Mouse (Mus musculus): ENCODE data around the gene Alpi. TPM values are rescaled to one million over a fixed set of nuclear protein-coding genes. Genes with fewer than 3 reads are reported as not detected.

The Alpi gene
- polyA plus RNA-seq, 1 experiment = 177 TPM

DNA sequence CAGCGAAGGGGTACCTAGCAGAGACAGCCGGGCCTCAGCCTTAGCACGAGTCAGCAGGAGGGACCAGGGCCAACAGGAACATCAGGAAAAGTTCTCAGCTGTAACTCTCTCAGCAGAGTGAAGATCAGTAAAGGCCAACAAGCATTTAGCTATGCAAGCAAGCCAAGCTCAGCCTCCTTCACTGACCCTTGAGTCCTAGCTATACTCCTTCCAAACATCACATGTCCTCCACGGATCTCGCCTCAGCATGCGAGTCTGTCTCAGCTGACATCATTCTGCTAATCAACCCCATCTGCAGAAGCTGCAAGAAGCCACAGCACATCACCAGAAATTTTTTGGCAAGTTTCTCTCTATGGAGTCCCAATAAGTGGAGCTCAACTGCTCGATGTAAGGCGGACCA, 27.6 kb downstream of the Alpi start:
- DNase-seq (ENCODE audit: low read depth, low spot score) = no peak
- WGBS = 83% methylated on average over 8 of the region's 8 CpGs

DNA sequence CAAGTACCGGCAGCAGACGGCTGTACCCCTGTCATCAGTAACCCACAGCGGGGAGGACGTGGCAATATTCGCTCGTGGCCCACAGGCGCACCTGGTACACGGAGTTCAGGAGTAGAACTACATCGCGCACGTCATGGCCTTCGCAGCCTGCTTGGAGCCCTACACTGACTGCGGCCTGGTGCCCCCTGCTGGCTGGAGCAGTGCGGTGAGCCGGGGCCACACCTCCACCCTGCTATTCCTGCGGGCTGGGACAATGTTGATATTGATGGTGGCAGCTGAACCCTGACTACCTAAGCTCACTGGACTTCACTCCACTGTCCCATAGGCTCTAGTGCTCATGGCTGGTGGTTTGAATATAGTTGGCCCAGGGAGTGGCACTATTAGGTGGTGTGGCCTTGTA, 30.7 kb downstream of the Alpi start:
- DNase-seq (ENCODE audit: low read depth, low spot score) = no peak
- WGBS = 50% methylated on average over 16 of the region's 16 CpGs

DNA sequence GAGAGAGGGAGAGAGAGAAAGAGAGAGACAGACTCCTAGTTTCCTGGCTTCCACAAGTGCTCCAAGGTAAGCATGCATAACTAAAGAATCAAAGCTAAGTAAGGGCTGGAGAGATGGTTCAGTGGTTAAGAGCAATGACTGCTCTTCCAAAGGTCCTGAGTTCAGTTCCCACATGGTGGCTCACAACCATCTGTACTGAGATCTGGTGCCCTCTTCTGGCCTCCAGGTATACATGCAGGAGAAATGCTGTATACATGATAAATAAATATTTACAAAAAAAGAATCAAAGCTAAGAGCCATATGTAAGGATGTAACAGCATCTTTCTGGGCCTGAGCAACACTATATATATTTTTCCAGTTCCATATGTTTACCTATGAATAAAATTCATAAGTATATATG, 40.5 kb downstream of the Alpi start:
- DNase-seq (ENCODE audit: low read depth, low spot score) = no peak

DNA sequence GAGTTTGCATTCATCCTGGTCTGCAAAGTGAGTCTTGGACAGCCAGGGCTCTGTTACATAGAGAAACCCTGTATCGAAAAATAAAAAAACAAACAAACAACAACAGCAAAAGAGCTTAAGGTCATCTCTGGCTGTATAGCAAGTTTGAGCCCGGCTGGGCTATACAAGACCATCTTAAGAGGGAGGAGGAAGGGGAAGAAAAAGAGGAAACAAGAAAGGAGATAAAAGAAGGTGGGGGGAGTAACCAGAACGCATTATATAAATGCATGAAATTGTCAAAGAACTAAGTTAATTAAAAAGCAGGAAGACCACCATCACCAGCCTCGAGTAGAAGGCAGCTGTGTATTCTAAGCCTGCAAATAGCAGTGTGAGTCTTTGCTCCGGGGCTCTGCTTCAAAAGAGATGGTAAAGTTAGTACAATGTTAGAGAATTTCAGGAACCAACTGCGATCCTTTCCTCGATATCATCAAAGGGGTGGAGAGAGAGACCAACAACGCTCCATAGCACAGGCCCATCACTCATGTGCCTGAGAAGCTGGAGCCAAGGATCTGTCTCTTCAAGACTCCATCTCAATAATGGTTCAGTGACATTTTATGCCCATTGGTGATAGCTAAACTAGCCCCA, 42.3 kb downstream of the Alpi start:
- DNase-seq (ENCODE audit: low read depth, low spot score) = no peak
- WGBS = 79% methylated on average over 8 of the region's 8 CpGs

DNA sequence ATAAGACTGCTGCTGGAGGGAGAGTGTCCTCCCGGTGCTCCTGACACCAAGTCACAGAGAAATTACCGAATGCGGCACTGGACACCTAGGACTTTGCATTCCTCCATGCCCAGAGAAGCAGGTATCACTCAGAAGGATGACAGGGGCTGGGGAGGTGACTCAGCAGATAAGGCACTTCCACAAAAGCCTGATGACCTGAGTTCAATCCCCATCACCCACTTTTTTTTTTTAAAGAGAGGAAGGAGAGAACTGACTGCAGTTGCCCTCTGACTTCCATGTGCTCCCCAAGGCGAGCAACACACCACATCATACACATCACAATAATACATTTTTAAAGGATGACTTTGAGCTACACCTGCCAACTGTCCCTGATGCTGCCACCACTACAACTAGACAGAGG, 44.3 kb downstream of the Alpi start:
- 76% methylated on average over 4 of the region's 4 CpGs for WGBS
- no peak for DNase-seq (ENCODE audit: low read depth, low spot score)

DNA sequence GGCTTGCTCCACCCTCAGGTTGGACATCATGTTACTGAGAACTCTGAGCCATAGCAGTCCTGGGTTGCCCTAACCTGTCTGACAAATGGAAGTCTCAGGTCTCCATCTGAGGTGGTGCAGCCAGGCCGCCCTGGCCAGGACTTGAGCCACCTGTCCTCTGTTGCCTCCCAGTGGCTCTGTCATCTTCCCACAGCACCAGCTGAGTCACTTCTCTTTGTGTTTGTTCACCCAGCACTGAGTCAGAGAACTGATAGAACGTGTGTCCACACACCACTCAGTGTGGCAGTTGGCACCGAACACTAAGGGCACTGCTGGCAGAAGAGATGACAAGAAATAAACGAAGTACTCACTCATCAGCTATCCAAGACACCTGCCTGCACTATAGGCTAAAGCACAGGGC, 50.0 kb downstream of the Alpi start:
- DNase-seq (ENCODE audit: low read depth, low spot score) = no peak
- WGBS = 63% methylated on average over 4 of the region's 4 CpGs

DNA sequence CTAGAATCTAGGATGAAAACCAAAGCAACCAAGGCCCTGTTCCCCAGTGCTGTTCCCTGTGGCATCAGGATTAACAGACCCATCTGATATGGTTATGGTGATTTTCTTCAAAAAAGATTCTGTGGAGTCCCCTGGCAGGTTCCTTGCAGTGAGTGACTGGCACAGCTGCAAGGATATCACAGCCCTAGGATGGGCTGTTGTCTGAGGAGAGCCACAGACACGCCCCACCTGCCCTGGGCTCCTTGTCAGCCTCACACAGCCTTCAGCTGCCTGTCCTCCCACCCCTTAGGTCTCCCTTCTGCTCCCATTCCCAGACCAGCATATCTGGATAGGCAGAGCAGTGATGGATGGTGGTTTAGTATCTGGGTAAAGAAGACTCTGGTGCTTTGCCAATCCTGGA, 50.7 kb downstream of the Alpi start:
- WGBS = 88% methylated on average over 1 of the region's 1 CpGs
- DNase-seq (ENCODE audit: low read depth, low spot score) = no peak

DNA sequence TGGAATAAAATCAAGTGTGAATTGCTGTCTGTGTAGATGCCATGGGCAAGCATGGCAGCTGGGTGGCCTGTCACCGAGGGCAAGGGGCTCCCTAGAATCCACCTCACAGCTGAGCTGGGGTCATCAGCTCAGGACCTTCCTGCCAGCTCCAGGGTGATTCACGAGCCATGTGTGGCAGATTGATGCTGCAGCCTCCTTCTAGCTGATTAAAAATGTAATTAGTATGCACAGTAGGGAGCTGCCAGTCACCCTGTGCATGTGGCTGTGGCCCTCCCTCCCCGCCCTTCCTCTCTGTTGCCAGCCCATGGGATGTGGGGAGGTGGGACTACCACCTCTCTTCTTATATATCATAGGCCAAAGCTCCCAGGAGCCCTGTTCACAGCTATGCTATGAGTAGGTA, 51.3 kb downstream of the Alpi start:
- no peak for DNase-seq (ENCODE audit: low read depth, low spot score)

More for the DNA sequence above, 51.3 kb downstream of the Alpi start:
- 92% methylated on average over 3 of the region's 3 CpGs for WGBS

Other genes starting within 250 kb of the Alpi start
- gene Alppl2, start 11.7 kb downstream of the Alpi start, polyA plus RNA-seq (2012; rRNA removed) = 1.5 and 6.3 TPM in 2 replicates
- gene Akp3, start 23.4 kb upstream of the Alpi start, polyA plus RNA-seq (2012; rRNA removed) = 0.38 and 0.96 TPM in 2 replicates
- gene Ecel1, start 54.9 kb upstream of the Alpi start, polyA plus RNA-seq (2012; rRNA removed) = 0.05 and 0.06 TPM in 2 replicates
- not detected in 2 replicates for gene Prss56, start 81.7 kb upstream of the Alpi start, polyA plus RNA-seq (2012; rRNA removed)
- not detected in 2 replicates for gene Chrnd, start 89.0 kb upstream of the Alpi start, polyA plus RNA-seq (2012; rRNA removed)
- gene Chrng, start 103.1 kb upstream of the Alpi start, polyA plus RNA-seq (2012; rRNA removed) = not detected in 2 replicates
- gene Eif4e2, start 112.3 kb upstream of the Alpi start, polyA plus RNA-seq (2012; rRNA removed) = 43.3 and 45.7 TPM in 2 replicates
- gene Efhd1, start 162.8 kb upstream of the Alpi start, polyA plus RNA-seq (2012; rRNA removed) = 0.51 and 1.3 TPM in 2 replicates
- gene Gigyf2, start 225.4 kb upstream of the Alpi start, polyA plus RNA-seq (2012; rRNA removed) = 22.9 and 35.6 TPM in 2 replicates

Measured in large intestine, adult 2 months (tissue).